Mouse (Mus musculus): ENCODE data around the gene Prkci. TPM values are rescaled to one million over a fixed set of nuclear protein-coding genes. Genes with fewer than 3 reads are reported as not detected.

Gene Prkci
- polyA plus RNA-seq, 1 experiment, result 240 TPM

GRCm38 (mm10) chr3:31097976-31098375 is 102.4 kb downstream of the Prkci start:
- Histone ChIP-seq H3K4me1 (ENCODE audit: control insufficient read depth, insufficient read depth, low read length) (peaks cover 5% of the 10 kb centered on the region), H3K4me3 (ENCODE audit: low read depth, low read length) (peak overlapping the region; percentile 28)

GRCm38 (mm10) chr3:31098556-31098955 is 103.0 kb downstream of the Prkci start:
- peaks cover 21% of the 10 kb centered on the region for H3K36me3 ChIP-seq (ENCODE audit: control insufficient read depth, insufficient read depth, low read length, poor library complexity, severe bottlenecking)
- no peak overlapping the region for H3K9ac ChIP-seq (ENCODE audit: low read depth, poor library complexity, severe bottlenecking)
- TF ChIP-seq CTCF (IDR thresholded peaks at IDR 0.05; ENCODE audit: low read depth, low read length), result no peak
- no peak for TF ChIP-seq POLR2A (IDR thresholded peaks at IDR 0.05; ENCODE audit: insufficient read depth, low read length)
- no peak for TF ChIP-seq EP300 (IDR thresholded peaks at IDR 0.05; ENCODE audit: insufficient read depth, low read depth, low read length)
- no peaks in the 10 kb centered on the region for H3K27me3 ChIP-seq (ENCODE audit: control insufficient read depth, insufficient read depth, low read length, poor library complexity, severe bottlenecking)
- H3K27ac ChIP-seq (ENCODE audit: insufficient read depth, low read length), result no peak overlapping the region
- no peak overlapping the region for H3K4me3 ChIP-seq (ENCODE audit: low read depth, low read length)
- no peaks in the 10 kb centered on the region for H3K9me3 ChIP-seq (replicated peaks; ENCODE audit: control insufficient read depth, insufficient read depth, low read length, poor library complexity, severe bottlenecking)
- peaks cover 5% of the 10 kb centered on the region for H3K4me1 ChIP-seq (ENCODE audit: control insufficient read depth, insufficient read depth, low read length)

More at GRCm38 (mm10) chr3:31097976-31098375, 102.4 kb downstream of the Prkci start:
- H3K9me3 ChIP-seq (replicated peaks; ENCODE audit: control insufficient read depth, insufficient read depth, low read length, poor library complexity, severe bottlenecking), result no peaks in the 10 kb centered on the region
- H3K9ac ChIP-seq (ENCODE audit: low read depth, poor library complexity, severe bottlenecking), result no peak overlapping the region
- H3K27me3 ChIP-seq (ENCODE audit: control insufficient read depth, insufficient read depth, low read length, poor library complexity, severe bottlenecking), result no peaks in the 10 kb centered on the region
- peaks cover 21% of the 10 kb centered on the region for H3K36me3 ChIP-seq (ENCODE audit: control insufficient read depth, insufficient read depth, low read length, poor library complexity, severe bottlenecking)
- TF ChIP-seq POLR2A (IDR thresholded peaks at IDR 0.05; ENCODE audit: insufficient read depth, low read length) (no peak), CTCF (IDR thresholded peaks at IDR 0.05; ENCODE audit: low read depth, low read length) (no peak), EP300 (IDR thresholded peaks at IDR 0.05; ENCODE audit: insufficient read depth, low read depth, low read length) (no peak)
- H3K27ac ChIP-seq (ENCODE audit: insufficient read depth, low read length), result no peak overlapping the region

DNA sequence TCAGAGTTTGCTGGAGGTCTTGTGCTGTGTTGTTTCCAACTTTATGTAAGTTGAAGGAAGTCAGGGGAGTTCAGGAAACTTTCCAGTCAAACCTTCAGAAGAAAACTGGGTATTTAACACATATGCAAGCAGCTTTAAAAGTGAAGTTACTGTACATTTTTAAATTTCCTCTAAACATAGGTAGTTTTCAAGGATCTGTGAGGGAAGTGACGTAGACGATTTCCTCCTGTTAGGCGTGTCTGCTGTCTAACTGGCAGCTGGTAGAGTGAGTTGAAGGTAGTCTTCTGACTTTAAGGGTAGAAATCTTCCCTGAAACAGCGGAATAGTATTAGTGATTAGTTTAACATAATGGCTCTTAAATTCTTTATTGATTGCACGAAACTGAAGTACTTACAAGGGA is 104.5 kb downstream of the Prkci start:
- peaks cover 21% of the 10 kb centered on the region for H3K36me3 ChIP-seq (ENCODE audit: control insufficient read depth, insufficient read depth, low read length, poor library complexity, severe bottlenecking)
- H3K4me3 ChIP-seq (ENCODE audit: low read depth, low read length), result no peak overlapping the region
- H3K4me1 ChIP-seq (ENCODE audit: control insufficient read depth, insufficient read depth, low read length), result peaks cover 6% of the 10 kb centered on the region

DNA sequence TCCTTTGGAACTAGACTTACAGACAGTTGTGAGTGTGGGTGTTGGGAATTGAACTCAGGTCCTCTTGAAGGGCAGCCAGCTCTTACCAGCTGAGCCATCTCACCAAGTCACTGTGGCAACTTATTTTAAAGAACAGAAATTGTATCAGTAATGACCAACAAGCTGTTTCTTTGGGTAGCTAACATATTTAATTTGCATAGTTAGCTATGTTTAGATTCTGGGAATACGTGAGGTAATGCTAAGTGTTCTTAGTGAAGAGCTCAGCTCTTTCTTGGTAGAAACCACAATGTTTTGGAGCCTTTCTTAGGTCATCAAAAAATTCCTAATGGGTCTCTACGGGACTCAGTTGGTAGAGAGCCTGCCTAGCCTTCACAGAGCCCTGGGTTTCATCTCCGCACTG is 105.3 kb downstream of the Prkci start:
- Histone ChIP-seq H3K36me3 (ENCODE audit: control insufficient read depth, insufficient read depth, low read length, poor library complexity, severe bottlenecking) (peaks cover 21% of the 10 kb centered on the region), H3K27me3 (ENCODE audit: control insufficient read depth, insufficient read depth, low read length, poor library complexity, severe bottlenecking) (no peaks in the 10 kb centered on the region), H3K9ac (ENCODE audit: low read depth, poor library complexity, severe bottlenecking) (no peak overlapping the region), H3K9me3 (replicated peaks; ENCODE audit: control insufficient read depth, insufficient read depth, low read length, poor library complexity, severe bottlenecking) (no peaks in the 10 kb centered on the region), H3K4me3 (ENCODE audit: low read depth, low read length) (no peak overlapping the region), H3K27ac (ENCODE audit: insufficient read depth, low read length) (no peak overlapping the region), H3K4me1 (ENCODE audit: control insufficient read depth, insufficient read depth, low read length) (peaks cover 6% of the 10 kb centered on the region)
- TF ChIP-seq EP300 (IDR thresholded peaks at IDR 0.05; ENCODE audit: insufficient read depth, low read depth, low read length) (no peak), CTCF (IDR thresholded peaks at IDR 0.05; ENCODE audit: low read depth, low read length) (no peak), POLR2A (IDR thresholded peaks at IDR 0.05; ENCODE audit: insufficient read depth, low read length) (no peak)

More for the DNA sequence above, 104.5 kb downstream of the Prkci start:
- no peak for TF ChIP-seq EP300 (IDR thresholded peaks at IDR 0.05; ENCODE audit: insufficient read depth, low read depth, low read length)
- no peak for TF ChIP-seq POLR2A (IDR thresholded peaks at IDR 0.05; ENCODE audit: insufficient read depth, low read length)
- no peak for TF ChIP-seq CTCF (IDR thresholded peaks at IDR 0.05; ENCODE audit: low read depth, low read length)
- Histone ChIP-seq H3K9me3 (replicated peaks; ENCODE audit: control insufficient read depth, insufficient read depth, low read length, poor library complexity, severe bottlenecking) (no peaks in the 10 kb centered on the region), H3K9ac (ENCODE audit: low read depth, poor library complexity, severe bottlenecking) (no peak overlapping the region), H3K27me3 (ENCODE audit: control insufficient read depth, insufficient read depth, low read length, poor library complexity, severe bottlenecking) (no peaks in the 10 kb centered on the region), H3K27ac (ENCODE audit: insufficient read depth, low read length) (no peak overlapping the region)

Other genes with a start within 250 kb of the Prkci start
- not detected in 2 replicates for gene Samd7, start 249.5 kb upstream of the Prkci start, polyA plus RNA-seq (2011; ENCODE audit: insufficient read depth, insufficient read length, low read depth, missing spikeins)
- 63.5 and 65.0 TPM in 2 replicates for gene Sec62, start 202.9 kb upstream of the Prkci start, polyA plus RNA-seq (2011; ENCODE audit: insufficient read depth, insufficient read length, low read depth, missing spikeins)
- 9.9 and 10.1 TPM in 2 replicates for gene Gpr160, start 139.8 kb upstream of the Prkci start, polyA plus RNA-seq (2011; ENCODE audit: insufficient read depth, insufficient read length, low read depth, missing spikeins)
- 18.4 and 20.6 TPM in 2 replicates for gene Phc3, start 26.3 kb upstream of the Prkci start, polyA plus RNA-seq (2011; ENCODE audit: insufficient read depth, insufficient read length, low read depth, missing spikeins)
- 64.4 and 69.6 TPM in 2 replicates for gene Skil, start 99.3 kb downstream of the Prkci start, polyA plus RNA-seq (2011; ENCODE audit: insufficient read depth, insufficient read length, low read depth, missing spikeins)
- 0.59 and 0.85 TPM in 2 replicates for gene Cldn11, start 154.2 kb downstream of the Prkci start, polyA plus RNA-seq (2011; ENCODE audit: insufficient read depth, insufficient read length, low read depth, missing spikeins)